Mouse (Mus musculus) myocyte (in vitro differentiated cells): Measurements from ENCODE around the gene Apol9a. TPM values are rescaled to one million over a fixed set of nuclear protein-coding genes. Genes with fewer than 3 reads are reported as not detected.

ENCODE experiments used
- H3K27me3 ChIP-seq: one replicate; pipeline ENCODE4 v1.6.1; 2011; ENCODE audit not compliant: control insufficient read depth, insufficient read depth, insufficient read length
- H3K36me3 ChIP-seq: one replicate; pipeline ENCODE4 v1.6.1; 2011; ENCODE audit not compliant: control insufficient read depth, insufficient read depth
- H3K4me2 ChIP-seq: one replicate; pipeline ENCODE4 v1.6.1; 2011; ENCODE audit warnings: low read depth, control low read depth
- H3K4me3 ChIP-seq: one replicate; pipeline ENCODE4 v1.5.1; 2011; ENCODE audit warnings: mild to moderate bottlenecking, control low read depth, moderate library complexity
- H3K79me2 ChIP-seq: one replicate; pipeline ENCODE4 v1.6.1; 2011; ENCODE audit not compliant: control insufficient read depth, insufficient read depth
- H3ac ChIP-seq: one replicate; pipeline ENCODE4 v1.6.1; 2011; ENCODE audit not compliant: control insufficient read depth, insufficient read length
- CEBPB ChIP-seq: IDR thresholded peaks from 2 replicates; pipeline ENCODE4 v1.6.1; 2011; ENCODE audit warnings: mild to moderate bottlenecking, moderate library complexity; ENCODE audit not compliant: poor library complexity, insufficient read depth, severe bottlenecking
- E2F4 ChIP-seq: IDR thresholded peaks from one replicate; pipeline ENCODE4 v1.6.1; 2011; ENCODE audit warnings: mild to moderate bottlenecking, control low read depth, moderate library complexity; ENCODE audit not compliant: insufficient read depth
- MAX ChIP-seq: IDR thresholded peaks from one replicate; pipeline ENCODE4 v1.6.1; 2011; ENCODE audit warnings: low read depth, mild to moderate bottlenecking, control low read depth
- MYOD1 ChIP-seq, 3 experiments: IDR thresholded peaks; one replicate each; pipeline ENCODE4 v1.6.1; 2011; ENCODE audit warnings: control low read depth in 2 of 3, low read depth in 2 of 3, mild to moderate bottlenecking in 2 of 3, moderate library complexity in 1 of 3; ENCODE audit not compliant: insufficient read length in 2 of 3, control insufficient read depth in 1 of 3
- MYOG ChIP-seq, 3 experiments: IDR thresholded peaks; one replicate each; pipeline ENCODE4 v1.6.1; 2011; ENCODE audit warnings: control low read depth in 2 of 3, low read depth in 2 of 3, mild to moderate bottlenecking in 2 of 3; ENCODE audit not compliant: insufficient read length in 2 of 3, control insufficient read depth in 1 of 3, insufficient read depth in 1 of 3
- POLR2A ChIP-seq: IDR thresholded peaks from one replicate; pipeline ENCODE4 v1.6.1; 2011; ENCODE audit warnings: low read depth, mild to moderate bottlenecking, control low read depth, moderate library complexity; ENCODE audit not compliant: insufficient read length
- POLR2AphosphoS2 ChIP-seq: IDR thresholded peaks from one replicate; pipeline ENCODE4 v1.6.1; 2011; ENCODE audit warnings: low read depth, control low read depth; ENCODE audit not compliant: insufficient read length
- REST ChIP-seq: IDR thresholded peaks from one replicate; pipeline ENCODE4 v1.6.1; 2011; ENCODE audit warnings: mild to moderate bottlenecking, control low read depth, moderate library complexity; ENCODE audit not compliant: insufficient read depth, insufficient read length
- SRF ChIP-seq: IDR thresholded peaks from one replicate; pipeline ENCODE4 v1.6.1; 2011; ENCODE audit warnings: low read depth; ENCODE audit not compliant: control insufficient read depth, insufficient read length
- TCF12 ChIP-seq: IDR thresholded peaks from one replicate; pipeline ENCODE4 v1.6.1; 2011; ENCODE audit warnings: mild to moderate bottlenecking, control low read depth; ENCODE audit not compliant: poor library complexity, insufficient read depth, severe bottlenecking
- TCF3 ChIP-seq: IDR thresholded peaks from one replicate; pipeline ENCODE4 v1.6.1; 2011; ENCODE audit warnings: low read depth, control low read depth; ENCODE audit not compliant: insufficient read length
- USF1 ChIP-seq: IDR thresholded peaks from one replicate; pipeline ENCODE4 v1.6.1; 2011; ENCODE audit warnings: low read depth, mild to moderate bottlenecking, control low read depth, moderate library complexity
- polyA plus RNA-seq: library from polyadenylated mRNA; unstranded; fragments of >200 nt; fragmentation: generic; extraction: Trizol; gene quantifications from one replicate; pipeline ENCODE4 v1.2.1, GENCODE M21; 2012; ENCODE audit warnings: missing spikeins

Gene Apol9a
- polyA plus RNA-seq, 1 experiment = 16.3 TPM

GRCm38 (mm10) chr15:77354848-77355551 lies 55.9 kb downstream of the Apol9a start:
- TF ChIP-seq MAX = no peak
- no peak for TF ChIP-seq TCF12
- TF ChIP-seq E2F4 = no peak
- TF ChIP-seq REST = no peak
- TF ChIP-seq POLR2A = no peak
- TF ChIP-seq TCF3 = no peak
- TF ChIP-seq MYOD1 (IDR thresholded peaks at IDR 0.05; ENCODE audit: control insufficient read depth in 1 of 3, insufficient read length in 2 of 3, low read depth in 2 of 3) = no peak
- no peak for TF ChIP-seq USF1
- no peak for TF ChIP-seq CEBPB
- no peak for TF ChIP-seq SRF
- TF ChIP-seq MYOG (IDR thresholded peaks at IDR 0.05; ENCODE audit: control insufficient read depth in 1 of 3, insufficient read depth in 1 of 3, insufficient read length in 2 of 3, low read depth in 2 of 3) = no peak
- TF ChIP-seq POLR2AphosphoS2 = no peak
- Histone ChIP-seq H3K36me3 (no peaks in the 10 kb centered on the region), H3ac (no peak overlapping the region), H3K4me3 (no peak overlapping the region), H3K4me2 (no peak overlapping the region), H3K79me2 (no peaks in the 10 kb centered on the region), H3K27me3 (no peaks in the 10 kb centered on the region)

- H3ac ChIP-seq = no peak overlapping the region
- H3K4me3 ChIP-seq = no peak overlapping the region
- TF ChIP-seq TCF12 = no peak
- no peak for TF ChIP-seq MAX
- no peak for TF ChIP-seq REST
- TF ChIP-seq MYOD1 (IDR thresholded peaks at IDR 0.05; ENCODE audit: control insufficient read depth in 1 of 3, insufficient read length in 2 of 3, low read depth in 2 of 3) = no peak
- no peak for TF ChIP-seq TCF3
- TF ChIP-seq E2F4 = no peak
- TF ChIP-seq POLR2AphosphoS2 = no peak
- TF ChIP-seq MYOG (IDR thresholded peaks at IDR 0.05; ENCODE audit: control insufficient read depth in 1 of 3, insufficient read depth in 1 of 3, insufficient read length in 2 of 3, low read depth in 2 of 3) = no peak
- no peak for TF ChIP-seq SRF
- no peak for TF ChIP-seq CEBPB
- TF ChIP-seq USF1 = no peak
- no peak for TF ChIP-seq POLR2A
- no peaks in the 10 kb centered on the region for H3K36me3 ChIP-seq
- no peaks in the 10 kb centered on the region for H3K79me2 ChIP-seq
- H3K27me3 ChIP-seq = no peaks in the 10 kb centered on the region
- no peak overlapping the region for H3K4me2 ChIP-seq
These were observed 56.5 kb downstream of the Apol9a start for GRCm38 (mm10) chr15:77354496-77354847.

Other genes starting within 250 kb of the Apol9a start
- 136 TPM for gene Rbfox2, start 104.1 kb downstream of the Apol9a start, polyA plus RNA-seq
- 0.18 TPM for gene Apol7a, start 12.0 kb downstream of the Apol9a start, polyA plus RNA-seq
- gene Apol7b, start 36.4 kb upstream of the Apol9a start, polyA plus RNA-seq = not detected
- gene Apol10a, start 65.9 kb upstream of the Apol9a start, polyA plus RNA-seq = not detected
- 0.07 TPM for gene Apol11a, start 97.1 kb upstream of the Apol9a start, polyA plus RNA-seq
- not detected for gene Apol7c, start 122.2 kb upstream of the Apol9a start, polyA plus RNA-seq
- gene 1700025B11Rik, start 150.8 kb upstream of the Apol9a start, polyA plus RNA-seq = not detected
- gene Apol10b, start 185.0 kb upstream of the Apol9a start, polyA plus RNA-seq = 1.6 TPM
- gene Gm36245, start 188.1 kb upstream of the Apol9a start, polyA plus RNA-seq = not detected
- gene Apol11b, start 232.2 kb upstream of the Apol9a start, polyA plus RNA-seq = 0.02 TPM